Mouse (Mus musculus) CD4-positive helper T cell, adult 2 months (primary cell): ENCODE measurements around the gene Cd320.
"Not testable (repeated sequence)": the region's sequence is repeated elsewhere in the genome, so short reads cannot be mapped to it uniquely, and the experiment has no call there.

Experiments used
- DNase-seq: peaks from one replicate; pipeline ENCODE4 v3.0.0-alpha.2; 2012; ENCODE audit warnings: low read depth, missing footprints, low spot score

The Cd320 gene

GRCm38 (mm10) chr17:33824997-33825330, 17.9 kb upstream of the Cd320 start:
- not testable (repeated sequence) for DNase-seq

DNA sequence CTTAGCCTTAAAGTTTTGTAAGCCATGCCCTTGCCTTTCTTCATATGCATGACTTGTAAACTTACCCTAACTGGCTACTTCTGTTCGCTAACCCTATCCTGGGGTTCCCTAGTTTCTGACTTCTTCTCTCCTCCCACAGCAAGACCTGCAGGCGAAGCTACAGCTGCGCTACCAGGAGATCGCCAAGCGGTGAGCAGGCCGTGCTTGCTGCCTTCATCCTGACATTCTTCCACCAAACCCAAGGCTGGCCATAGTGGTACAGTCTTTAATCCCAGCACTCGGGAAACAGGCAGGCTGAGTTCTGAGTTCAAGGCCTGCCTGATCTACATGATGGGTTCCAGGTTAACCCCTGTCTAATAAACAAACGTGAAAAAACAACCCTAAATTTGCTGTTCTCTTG, 17.4 kb upstream of the Cd320 start:
- DNase-seq: no peak

DNA sequence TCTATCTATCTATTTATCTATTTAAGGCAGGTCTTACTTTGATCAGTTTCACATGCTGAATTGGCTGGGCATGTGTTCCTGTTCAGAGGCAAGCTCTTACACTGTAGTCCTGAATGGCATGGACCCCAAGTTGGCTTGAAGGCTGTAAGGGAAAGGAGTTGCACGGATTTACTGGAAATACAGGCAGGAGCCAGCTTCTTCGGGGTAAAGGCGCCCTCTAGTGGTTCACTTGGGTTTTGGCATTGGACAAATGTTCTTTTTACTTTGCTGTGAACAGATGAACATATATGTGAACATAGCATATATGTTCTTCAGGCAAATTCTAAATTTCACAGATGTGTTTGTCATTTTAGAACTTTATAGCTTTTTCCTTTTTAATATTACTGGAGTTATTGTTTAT, 16.0 kb upstream of the Cd320 start:
- peak; percentile 81 for DNase-seq

DNA sequence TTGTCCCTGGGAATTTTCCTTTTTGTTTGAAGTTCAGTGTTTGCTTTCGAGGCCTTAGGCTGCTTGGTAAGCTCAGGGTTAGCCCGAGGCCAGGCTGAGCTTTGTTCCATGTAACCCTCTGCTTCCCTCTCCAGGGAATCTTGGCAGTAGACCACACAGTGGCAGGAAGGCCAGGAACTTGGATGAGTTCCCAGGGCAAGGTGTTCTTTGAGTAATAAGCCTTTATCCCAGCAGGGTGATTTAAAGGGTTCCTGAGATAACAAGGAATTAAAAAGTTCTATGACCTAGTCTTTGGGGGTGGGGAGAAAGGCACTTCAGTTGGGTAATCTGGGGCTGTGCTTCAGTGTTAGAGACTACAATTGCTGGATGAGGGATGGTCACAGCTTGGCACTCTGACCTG, 14.0 kb upstream of the Cd320 start:
- no peak for DNase-seq

DNA sequence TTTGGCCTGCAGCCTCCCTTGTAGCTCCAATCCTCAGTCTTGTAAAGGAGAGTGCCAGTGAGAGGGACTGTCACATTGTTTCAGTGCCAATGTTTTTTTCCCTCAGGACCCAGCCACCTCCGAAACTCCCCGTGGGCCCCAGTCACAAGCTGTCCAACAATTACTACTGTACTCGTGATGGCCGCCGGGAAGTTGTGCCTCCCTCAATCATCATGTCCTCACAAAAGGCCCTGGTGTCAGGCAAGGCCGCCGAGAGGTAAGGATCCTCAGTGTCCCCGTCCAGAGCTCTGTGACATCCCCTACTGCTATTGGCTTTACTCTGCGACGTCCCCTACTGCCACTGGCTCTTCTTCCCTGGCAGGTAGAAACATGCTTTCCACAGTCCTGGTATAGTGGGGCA, 13.3 kb upstream of the Cd320 start:
- DNase-seq: no peak

GRCm38 (mm10) chr17:33844196-33844595, 1.3 kb downstream of the Cd320 start:
- DNase-seq: no peak

- DNase-seq: no peak
These were observed 5.2 kb downstream of the Cd320 start for GRCm38 (mm10) chr17:33848139-33848538.

GRCm38 (mm10) chr17:33851331-33851730, 8.4 kb downstream of the Cd320 start:
- DNase-seq: peak; percentile 47

- no peak for DNase-seq
These were observed 14.9 kb downstream of the Cd320 start for GRCm38 (mm10) chr17:33857816-33858215.

DNA sequence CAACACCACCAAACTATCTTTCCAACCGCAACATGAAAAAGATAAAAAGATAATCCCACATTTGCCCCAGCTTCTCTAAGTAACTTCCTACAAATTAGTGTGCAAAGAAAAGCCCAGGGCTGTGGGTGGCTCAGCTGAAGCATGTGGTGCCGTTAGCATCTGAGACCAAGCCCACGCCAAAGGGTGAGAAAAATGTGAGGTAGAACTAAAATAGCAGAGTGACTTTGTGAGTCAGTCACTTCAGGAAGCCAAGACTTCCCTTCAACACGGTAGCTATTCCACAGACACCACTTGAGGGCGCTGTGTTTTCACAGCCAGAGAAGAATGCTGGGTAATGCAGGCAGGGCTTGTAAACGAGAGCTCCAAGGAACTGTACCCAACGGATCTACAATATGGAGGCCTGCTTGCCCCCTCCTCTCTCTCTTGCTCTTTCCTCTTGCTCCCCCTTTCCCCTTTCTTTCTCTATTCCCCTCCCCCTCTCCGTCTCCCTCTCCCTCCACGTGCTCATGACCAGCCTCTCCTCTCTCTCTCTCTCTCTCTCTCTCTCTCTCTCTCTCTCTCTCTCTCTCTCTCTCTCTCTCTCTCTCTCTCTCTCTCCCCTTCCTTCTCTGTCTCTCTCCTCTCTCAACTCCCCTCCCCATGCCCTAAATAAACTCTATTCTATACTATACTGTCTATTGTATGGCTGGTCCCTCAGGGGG, 22.6 kb downstream of the Cd320 start:
- peak; percentile 90 for DNase-seq

DNA sequence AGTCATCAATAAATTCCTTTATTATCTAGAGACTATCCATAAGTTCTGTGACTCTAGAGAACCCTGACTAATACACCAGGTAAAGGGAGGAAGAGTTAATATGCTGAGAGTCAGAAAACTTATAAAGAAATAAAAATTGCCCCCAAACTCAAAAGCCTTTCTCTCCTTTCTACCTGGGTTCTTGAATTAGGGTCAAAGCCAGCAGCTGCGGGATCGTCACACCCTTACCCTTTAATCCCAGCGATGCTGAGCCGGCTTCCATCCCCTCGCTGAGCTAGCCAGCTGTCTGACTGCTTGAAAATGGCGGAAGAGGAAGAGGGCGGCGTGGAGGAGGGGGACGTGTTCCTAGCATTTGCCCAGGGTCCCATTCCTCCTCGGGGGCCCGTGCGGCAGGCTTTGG, 30.6 kb downstream of the Cd320 start, which contains the start of gene Gm7029:
TSS of gene Gm7029 (plus strand) at position 301 of the 400 bp plus-strand sequence.
- not testable (repeated sequence) for DNase-seq

- DNase-seq: no peak
These were observed 31.5 kb downstream of the Cd320 start for GRCm38 (mm10) chr17:33874411-33874810.

- DNase-seq: not testable (repeated sequence)
These were observed 32.9 kb downstream of the Cd320 start for GRCm38 (mm10) chr17:33875797-33876196.

DNA sequence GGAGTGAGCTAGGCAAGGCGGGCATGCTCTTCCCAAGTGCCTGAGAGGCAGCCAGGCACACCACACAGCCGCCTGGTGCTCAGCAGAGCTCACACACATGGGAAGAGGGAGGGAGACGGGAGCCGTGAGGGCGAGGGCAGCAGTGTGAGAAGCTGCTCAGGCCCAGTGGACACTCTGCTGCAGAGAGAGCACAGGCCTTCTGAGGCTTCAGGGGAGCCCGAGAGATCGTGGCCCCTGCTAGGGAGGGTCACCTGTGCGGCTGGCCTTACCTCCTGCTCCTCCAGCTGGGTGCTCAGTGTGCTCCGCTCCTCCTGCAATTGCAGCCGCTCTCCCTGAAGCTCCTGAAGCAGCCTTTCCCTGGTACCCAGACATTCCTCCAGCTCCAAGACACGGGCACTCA, 41.4 kb downstream of the Cd320 start:
- DNase-seq: not testable (repeated sequence)

DNA sequence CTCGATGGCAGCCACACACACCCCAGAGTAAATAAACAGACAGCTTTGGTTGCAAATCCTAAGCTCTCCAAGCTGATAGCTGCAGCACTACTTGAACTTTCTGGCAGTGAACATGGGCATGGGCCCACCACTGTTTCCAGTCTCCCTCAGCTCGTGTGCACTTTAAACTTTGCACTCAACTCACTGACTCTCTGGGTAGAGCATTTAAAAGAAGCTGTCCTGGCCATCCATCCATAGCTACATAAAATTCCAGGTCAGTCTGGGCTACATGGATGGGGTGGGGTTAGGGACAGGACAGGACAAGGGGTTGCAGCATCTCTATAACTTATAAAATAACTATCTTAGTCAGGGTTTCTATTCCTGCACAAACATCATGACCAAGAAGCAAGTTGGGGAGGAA, 44.9 kb downstream of the Cd320 start:
- not testable (repeated sequence) for DNase-seq

DNA sequence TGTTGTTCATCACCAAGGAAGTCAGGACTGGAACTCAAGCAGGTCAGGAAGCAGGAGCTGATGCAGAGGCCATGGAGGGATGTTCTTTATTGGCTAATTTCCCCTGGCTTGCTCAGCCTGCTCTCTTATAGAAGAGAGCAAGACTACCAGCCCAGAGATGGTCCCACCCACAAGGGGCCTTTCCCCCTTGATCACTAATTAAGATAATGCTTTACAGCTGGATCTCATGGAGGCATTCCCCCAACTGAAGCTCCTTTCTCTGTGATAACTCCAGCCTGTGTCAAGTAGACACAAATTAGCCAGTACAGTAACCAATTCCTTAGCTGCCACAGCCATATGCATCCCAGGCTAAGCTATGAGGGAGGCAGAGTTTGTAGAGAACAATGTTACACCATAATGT, 45.3 kb downstream of the Cd320 start:
- not testable (repeated sequence) for DNase-seq

DNA sequence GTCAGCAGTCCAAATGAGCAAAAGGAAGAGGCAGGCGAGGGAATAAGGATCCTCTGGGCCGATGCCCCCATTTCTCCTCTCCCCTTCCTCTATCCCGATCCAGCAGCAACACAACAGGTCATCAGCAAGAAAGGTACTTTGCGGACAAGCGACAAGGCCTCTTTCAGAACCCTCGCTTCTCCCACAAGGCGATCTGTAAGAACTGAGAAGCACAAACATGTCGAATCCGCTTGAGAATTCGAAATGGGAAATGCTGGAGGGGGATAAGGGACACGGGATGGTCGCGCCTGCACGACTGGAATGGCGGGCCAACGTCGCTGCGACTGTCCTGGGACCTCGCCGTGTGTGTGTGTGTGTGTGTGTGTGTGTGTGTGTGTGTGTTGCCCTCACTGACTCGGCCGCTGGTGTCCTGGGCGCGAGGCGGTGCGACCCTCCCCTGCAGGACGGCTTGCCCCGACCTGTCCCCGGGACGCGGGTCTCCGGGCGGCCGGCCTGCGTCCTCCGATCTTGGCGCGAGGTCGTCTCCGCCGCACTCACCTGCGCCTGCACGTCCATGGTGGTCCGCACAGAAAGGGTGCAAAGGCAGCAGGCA, 47.1 kb downstream of the Cd320 start:
- DNase-seq: not testable (repeated sequence)

GRCm38 (mm10) chr17:33890533-33891059, 47.7 kb downstream of the Cd320 start, which contains the start of gene Kifc1:
TSS of gene Kifc1 (minus strand) at chr17:33890661.
- DNase-seq: peak; percentile 100

- DNase-seq: no peak
These were observed 48.5 kb downstream of the Cd320 start for GRCm38 (mm10) chr17:33891357-33891756.

- not testable (repeated sequence) for DNase-seq
These were observed 49.0 kb downstream of the Cd320 start for GRCm38 (mm10) chr17:33891892-33892291.

DNA sequence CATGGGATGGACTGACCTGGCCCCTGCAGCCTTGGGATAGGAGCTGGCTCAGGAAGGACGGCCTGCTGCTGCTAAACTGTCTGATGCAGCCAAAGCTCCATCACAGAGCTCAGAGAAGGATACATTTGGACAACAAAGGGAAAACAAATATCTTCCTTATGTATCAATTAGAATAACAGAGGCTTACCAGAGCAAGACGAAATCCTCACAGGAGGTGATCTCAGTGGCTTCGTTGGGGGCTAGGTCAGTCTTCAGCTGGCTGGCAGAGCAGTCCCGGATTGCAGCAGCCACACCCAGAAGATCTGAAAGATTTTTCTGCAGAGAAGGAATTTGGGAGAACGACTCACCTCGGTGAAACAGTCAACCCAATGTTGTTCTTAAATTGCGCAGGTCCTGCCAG, 49.5 kb downstream of the Cd320 start:
- DNase-seq: no peak

DNA sequence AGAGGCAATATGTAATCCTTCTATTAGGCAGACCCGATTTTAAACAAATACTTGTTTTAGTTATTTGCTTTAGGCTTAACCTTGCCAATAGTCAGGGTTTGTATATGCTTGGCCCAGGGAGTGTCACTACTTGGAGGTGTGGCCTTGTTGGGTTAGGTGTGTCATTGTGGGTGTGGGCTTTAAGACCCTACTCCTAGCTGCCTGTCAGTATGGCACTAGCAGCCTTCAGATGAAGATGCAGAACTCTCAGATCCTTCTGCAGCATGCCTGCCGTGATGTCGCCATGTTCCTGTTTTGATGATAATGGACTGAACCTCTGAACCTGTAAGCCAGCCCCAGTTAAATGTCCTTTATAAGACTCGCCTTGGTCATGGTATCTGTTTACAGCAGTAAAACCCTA, 50.1 kb downstream of the Cd320 start:
- not testable (repeated sequence) for DNase-seq
